ENCODE assay signal across 30 mouse cellular contexts in genomic region chr11:96178911-96179503, GRCm38 (mm10). TPM values are rescaled to one million over a fixed set of nuclear protein-coding genes. Genes with fewer than 3 reads are reported as not detected.
DNase-seq lines count a peak whose midpoint lies in the region; ATAC-seq lines count a peak whose summit lies in the region.
"Had no signal": no experiment of that assay in that cellular context is flagged by ENCODE, and none has a peak within 500 bp of the region (broad histone marks: within the 10 kb centered on the region; RNA-seq: fewer than 3 reads in every experiment).

No protein-coding gene starts in this region.

- H3K27me3 ChIP-seq in hindbrain, embryonic 10.5 days (ENCODE audit: insufficient read depth, poor library complexity, severe bottlenecking) = peaks cover 100% of the 10 kb centered on the region
- H3K27me3 ChIP-seq in hindbrain, embryonic 12.5 days = peaks cover 100% of the 10 kb centered on the region
- H3K27me3 ChIP-seq in midbrain, embryonic 11.5 days (ENCODE audit: control insufficient read depth, insufficient read depth, low read length) = peaks cover 96% of the 10 kb centered on the region
- peaks cover 100% of the 10 kb centered on the region for H3K27me3 ChIP-seq in midbrain, embryonic 10.5 days (ENCODE audit: low read depth, poor library complexity, severe bottlenecking)
- peaks cover 100% of the 10 kb centered on the region for H3K27me3 ChIP-seq in embryonic facial prominence, embryonic 10.5 days (replicated peaks; ENCODE audit: low read depth, poor library complexity, severe bottlenecking)

- H3K9me3 ChIP-seq in hindbrain, embryonic 10.5 days = peaks cover 7% of the 10 kb centered on the region
- H3K9me3 ChIP-seq in hindbrain, embryonic 12.5 days (replicated peaks) = peaks cover 6% of the 10 kb centered on the region
- peaks cover 4% of the 10 kb centered on the region; the same call in 1 of the 2 replicates for H3K9me3 ChIP-seq in midbrain, embryonic 11.5 days (ENCODE audit: control insufficient read depth, low read length)
- H3K9me3 ChIP-seq in midbrain, embryonic 10.5 days (replicated peaks) = peaks cover 8% of the 10 kb centered on the region
- H3K9me3 ChIP-seq in embryonic facial prominence, embryonic 10.5 days = peaks cover 7% of the 10 kb centered on the region; the same call in 1 of the 2 replicates
- H3K9me3 ChIP-seq: forebrain, embryonic 13.5 days; heart, embryonic 15.5 days had no signal

- H3K4me3 ChIP-seq in hindbrain, embryonic 10.5 days = no peak overlapping the region
- no peak overlapping the region for H3K4me3 ChIP-seq in hindbrain, embryonic 12.5 days
- no peak overlapping the region for H3K4me3 ChIP-seq in midbrain, embryonic 11.5 days (ENCODE audit: low read depth, low read length)
- no peak overlapping the region for H3K4me3 ChIP-seq in midbrain, embryonic 10.5 days
- H3K4me3 ChIP-seq in embryonic facial prominence, embryonic 10.5 days = no peak overlapping the region
- H3K4me3 ChIP-seq: embryonic facial prominence, embryonic 13.5 days; erythroblast, embryonic 14.5 days; forebrain, embryonic 13.5 days; gastrocnemius, adult 2 months; heart, embryonic 12.5 days; heart, embryonic 15.5 days; hindbrain, embryonic 13.5 days had no signal

- H3K36me3 ChIP-seq in hindbrain, embryonic 10.5 days = no peaks in the 10 kb centered on the region
- no peaks in the 10 kb centered on the region for H3K36me3 ChIP-seq in hindbrain, embryonic 12.5 days
- no peaks in the 10 kb centered on the region for H3K36me3 ChIP-seq in midbrain, embryonic 11.5 days (ENCODE audit: control insufficient read depth, insufficient read depth, low read length)
- no peaks in the 10 kb centered on the region for H3K36me3 ChIP-seq in midbrain, embryonic 10.5 days
- H3K36me3 ChIP-seq in embryonic facial prominence, embryonic 10.5 days (replicated peaks) = no peaks in the 10 kb centered on the region
- H3K36me3 ChIP-seq: embryonic facial prominence, embryonic 13.5 days; heart, embryonic 12.5 days; heart, embryonic 15.5 days; hindbrain, embryonic 13.5 days had no signal

- no peaks in the 10 kb centered on the region for H3K4me1 ChIP-seq in hindbrain, embryonic 10.5 days (replicated peaks)
- no peaks in the 10 kb centered on the region for H3K4me1 ChIP-seq in hindbrain, embryonic 12.5 days
- H3K4me1 ChIP-seq in midbrain, embryonic 11.5 days (ENCODE audit: control insufficient read depth, insufficient read depth, low read length) = no peaks in the 10 kb centered on the region
- no peaks in the 10 kb centered on the region; the same call in 1 of the 2 replicates for H3K4me1 ChIP-seq in midbrain, embryonic 10.5 days
- H3K4me1 ChIP-seq in embryonic facial prominence, embryonic 10.5 days = no peaks in the 10 kb centered on the region
- H3K4me1 ChIP-seq: forebrain, embryonic 13.5 days; heart, embryonic 12.5 days; heart, embryonic 15.5 days; hindbrain, embryonic 13.5 days had no signal

- no peak overlapping the region for H3K27ac ChIP-seq in hindbrain, embryonic 10.5 days
- no peak overlapping the region for H3K27ac ChIP-seq in hindbrain, embryonic 12.5 days
- no peak overlapping the region for H3K27ac ChIP-seq in midbrain, embryonic 11.5 days (ENCODE audit: low read depth, low read length)
- H3K27ac ChIP-seq in midbrain, embryonic 10.5 days (replicated peaks) = no peak overlapping the region
- H3K27ac ChIP-seq in embryonic facial prominence, embryonic 10.5 days (replicated peaks) = no peak overlapping the region
- H3K27ac ChIP-seq: embryonic facial prominence, embryonic 13.5 days; forebrain, embryonic 13.5 days; gastrocnemius, adult 2 months; heart, embryonic 15.5 days; hindbrain, embryonic 13.5 days; hindbrain, postnatal 0 days had no signal

- ATAC-seq in hindbrain, embryonic 12.5 days (ENCODE audit: low FRiP score) = no peak
- no peak for ATAC-seq in midbrain, embryonic 11.5 days (ENCODE audit: low FRiP score)
- ATAC-seq: activated CD4-positive, CD25-positive, alpha-beta regulatory T cell, adult 4 months; forebrain, embryonic 13.5 days; forebrain, postnatal 0 days; hindbrain, postnatal 0 days; inflammation-experienced regulatory T-cells, adult 6 months; intestine, embryonic 16.5 days had no signal

- 2% methylated on average over 6 of the region's 6 CpGs for WGBS in hindbrain, embryonic 10.5 days
- 0% methylated on average over 6 of the region's 6 CpGs for WGBS in hindbrain, embryonic 12.5 days
- 1% methylated on average over 6 of the region's 6 CpGs for WGBS in midbrain, embryonic 11.5 days
- under 1% methylated on average over 6 of the region's 6 CpGs for WGBS in midbrain, embryonic 10.5 days
- under 1% methylated on average over 6 of the region's 6 CpGs for whole genome bisulfite sequencing in embryonic facial prominence, embryonic 10.5 days

- H3K9ac ChIP-seq in hindbrain, embryonic 12.5 days = no peak overlapping the region
- H3K9ac ChIP-seq in midbrain, embryonic 11.5 days (ENCODE audit: low read length) = no peak overlapping the region
- H3K9ac ChIP-seq: embryonic facial prominence, embryonic 13.5 days; forebrain, embryonic 13.5 days; forebrain, postnatal 0 days; heart, embryonic 12.5 days; heart, embryonic 15.5 days; hindbrain, embryonic 13.5 days had no signal

- peak; percentile 58 for DNase-seq in embryo, embryonic 10.5 days (ENCODE audit: low spot score)
- no peak for DNase-seq in embryo, embryonic 10 days (ENCODE audit: low spot score)
- peak; percentile 19 for DNase-seq in hindbrain, embryonic 10.5 days (ENCODE audit: low spot score)
- DNase-seq in midbrain, embryonic 11.5 days (ENCODE audit: low spot score, missing footprints) = peak; percentile 92
- DNase-seq in midbrain, embryonic 10.5 days (ENCODE audit: low spot score) = no peak
- peak; percentile 27 for DNase-seq in embryonic facial prominence, embryonic 10.5 days (ENCODE audit: low spot score)
- DNase-seq in gastrocnemius, postnatal 4 days (ENCODE audit: low spot score in 2 of 2) = no peak
- DNase-seq: adrenal gland, postnatal 10 days; adrenal gland, postnatal 36 days; cerebellum, adult 18-20 months; cerebellum, adult 9-10 months; cerebellum, postnatal 14 days; forebrain, postnatal 0 days; gastrocnemius, adult 2 months; gastrocnemius, postnatal 14 days; heart, adult 18-20 months; heart, postnatal 10 days; heart, postnatal 36 days had no signal

- no peak overlapping the region for H3K4me2 ChIP-seq in hindbrain, embryonic 12.5 days (replicated peaks)
- no peak overlapping the region for H3K4me2 ChIP-seq in midbrain, embryonic 11.5 days
- H3K4me2 ChIP-seq: embryonic facial prominence, embryonic 13.5 days; forebrain, embryonic 13.5 days; heart, embryonic 12.5 days; heart, embryonic 15.5 days; hindbrain, embryonic 13.5 days had no signal

RNA-seq across cellular contexts. Expression of gene Hoxb13, which starts 15.1 kb away (rescaled TPM):
- polyA plus RNA-seq in hindbrain, embryonic 10.5 days (2016; fragmentation: Nextera tagmentation; extraction: Ambion mirVana) = not detected in 2 replicates
- not detected in 2 replicates for polyA plus RNA-seq in hindbrain, embryonic 12.5 days (2016; fragmentation: Nextera tagmentation; extraction: Ambion mirVana)
- polyA plus RNA-seq in midbrain, embryonic 11.5 days (2014; fragmentation: Nextera tagmentation; extraction: Ambion mirVana) = not detected in 2 replicates
- polyA plus RNA-seq in midbrain, embryonic 10.5 days (2016; fragmentation: Nextera tagmentation; extraction: Ambion mirVana) = not detected in 2 replicates
- polyA plus RNA-seq in embryonic facial prominence, embryonic 10.5 days (2016; fragmentation: Nextera tagmentation; extraction: Ambion mirVana) = not detected in 2 replicates
- total RNA-seq in gastrocnemius, postnatal 4 days (2021) = not detected
- total RNA-seq: adrenal gland, postnatal 36 days; forebrain, postnatal 0 days; gastrocnemius, adult 2 months; gastrocnemius, postnatal 14 days; heart, adult 18-20 months; heart, postnatal 10 days; heart, postnatal 36 days; hindbrain, postnatal 0 days had no signal
- polyA plus RNA-seq: activated CD4-positive, CD25-positive, alpha-beta regulatory T cell, adult 4 months; embryonic facial prominence, embryonic 13.5 days; forebrain, embryonic 13.5 days; forebrain, postnatal 0 days; frontal cortex, adult 2 months; heart, embryonic 12.5 days; heart, embryonic 15.5 days; hindbrain, embryonic 13.5 days; hindbrain, postnatal 0 days; inflammation-experienced regulatory T-cells, adult 6 months had no signal

RNA-seq across cellular contexts. Expression of gene Ttll6, which starts 45.4 kb away (rescaled TPM):
- 0.08 TPM in 1 of 2 replicates, not detected in the other for polyA plus RNA-seq in hindbrain, embryonic 10.5 days (2016; fragmentation: Nextera tagmentation; extraction: Ambion mirVana)
- 0.13 and 0.15 TPM in 2 replicates for polyA plus RNA-seq in hindbrain, embryonic 12.5 days (2016; fragmentation: Nextera tagmentation; extraction: Ambion mirVana)
- not detected in 2 replicates for polyA plus RNA-seq in midbrain, embryonic 11.5 days (2014; fragmentation: Nextera tagmentation; extraction: Ambion mirVana)
- not detected in 2 replicates for polyA plus RNA-seq in midbrain, embryonic 10.5 days (2016; fragmentation: Nextera tagmentation; extraction: Ambion mirVana)
- polyA plus RNA-seq in embryonic facial prominence, embryonic 10.5 days (2016; fragmentation: Nextera tagmentation; extraction: Ambion mirVana) = not detected in 2 replicates
- total RNA-seq in gastrocnemius, postnatal 4 days (2021) = not detected
- total RNA-seq: adrenal gland, postnatal 10 days; adrenal gland, postnatal 36 days; gastrocnemius, adult 2 months; gastrocnemius, postnatal 14 days; heart, adult 18-20 months; heart, postnatal 10 days; heart, postnatal 36 days had no signal
- polyA plus RNA-seq: erythroblast, embryonic 14.5 days; heart, embryonic 12.5 days; inflammation-experienced regulatory T-cells, adult 6 months had no signal

Comparison
In these comparisons a context has a peak if more than half of its experiments do, and no peak if none do; other contexts are left out.
1. DNase-seq: peak in embryo, embryonic 10.5 days (single experiment), hindbrain, embryonic 10.5 days (single experiment), midbrain, embryonic 11.5 days (single experiment) and embryonic facial prominence, embryonic 10.5 days (single experiment); none in embryo, embryonic 10 days (single experiment), midbrain, embryonic 10.5 days (single experiment) and gastrocnemius, postnatal 4 days (0 of 2).